Mouse (Mus musculus) erythroblast, embryonic 14.5 days (primary cell): ENCODE data around the gene Ptcd1. TPM values are rescaled to one million over a fixed set of nuclear protein-coding genes. Genes with fewer than 3 reads are reported as not detected.
A peak's percentile ranks its signal among the peaks of the same experiment; 100 is the strongest.

Source experiments
- H3K27me3 ChIP-seq: 2 replicates; pipeline ENCODE4 v1.6.1; 2012; ENCODE audit warnings: inconsistent platforms; ENCODE audit not compliant: control insufficient read depth
- H3K36me3 ChIP-seq: 2 replicates; pipeline ENCODE4 v1.6.1; 2012; ENCODE audit warnings: mild to moderate bottlenecking, inconsistent platforms; ENCODE audit not compliant: control insufficient read depth
- H3K4me1 ChIP-seq: 2 replicates; pipeline ENCODE4 v1.6.1; 2012; ENCODE audit warnings: inconsistent platforms; ENCODE audit not compliant: control insufficient read depth
- H3K4me3 ChIP-seq: replicated peaks from 2 replicates; pipeline ENCODE3; 2012; ENCODE audit warnings: moderate library complexity, mild to moderate bottlenecking, inconsistent platforms
- H3K9me3 ChIP-seq: 2 replicates; pipeline ENCODE4 v1.6.1; 2012; ENCODE audit warnings: low read length, inconsistent platforms, mixed read lengths; ENCODE audit not compliant: control insufficient read depth
- GATA1 ChIP-seq: IDR thresholded peaks from 2 replicates; pipeline ENCODE4 v1.6.1; 2012; ENCODE audit warnings: low read length, inconsistent platforms, mixed read lengths
- TAL1 ChIP-seq: IDR thresholded peaks from 3 replicates; pipeline ENCODE4 v1.6.1; 2012; ENCODE audit warnings: low read length, inconsistent platforms, mixed read lengths
- polyA plus RNA-seq: library from polyadenylated mRNA; stranded (reverse); fragments of >175 nt; gene quantifications from 2 replicates; pipeline ENCODE4 v1.2.3, GENCODE M21; 2012

Ptcd1 gene
- polyA plus RNA-seq, 1 experiment, result 1.1 TPM

DNA sequence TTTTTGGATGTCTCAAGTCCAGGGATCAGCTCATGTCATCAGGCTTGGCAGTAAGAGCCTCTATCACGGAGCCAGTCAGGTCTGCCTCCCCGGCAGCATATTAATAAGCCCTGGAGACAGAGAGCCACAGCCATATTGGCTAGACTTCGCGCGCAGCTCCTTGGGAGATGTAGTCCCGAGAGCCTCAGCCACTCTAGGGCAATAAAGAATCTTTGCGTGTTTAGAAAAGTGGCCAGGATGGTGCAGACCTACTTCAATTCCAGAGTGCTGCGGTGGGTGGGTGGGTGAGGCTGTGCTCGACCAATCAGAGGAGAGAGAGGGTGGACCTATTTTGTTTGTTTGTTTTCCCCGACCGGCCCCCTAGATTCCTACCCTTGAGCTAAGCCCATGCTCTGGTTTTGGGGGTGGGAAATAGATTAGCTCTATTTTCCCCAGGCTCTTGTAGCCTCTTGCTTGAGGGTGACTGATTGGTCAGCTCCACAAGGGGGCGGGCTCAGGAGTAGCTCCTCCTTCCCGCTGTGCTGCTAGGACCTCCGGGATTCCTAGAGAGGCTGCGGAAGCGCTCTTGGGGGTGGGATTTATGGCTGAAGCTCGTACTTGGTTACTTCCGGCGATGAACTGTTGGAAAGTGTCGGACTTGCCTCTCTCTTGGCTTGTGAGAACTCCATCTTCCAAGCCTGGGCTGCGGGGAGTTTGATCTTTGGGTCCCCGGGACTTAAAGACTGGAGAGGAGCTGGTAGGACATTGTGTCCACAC lies 37.2 kb upstream of the Ptcd1 start, which contains the start of gene Zkscan5:
TSS of gene Zkscan5 (plus strand) at position 627 of the 756 bp plus-strand sequence.
- H3K9me3 ChIP-seq, result 0 out of 2 replicates have a peak, but pooled peaks cover 2% of the 10 kb centered on the region
- peaks cover 27% of the 10 kb centered on the region for H3K36me3 ChIP-seq
- H3K27me3 ChIP-seq, result no peaks in the 10 kb centered on the region
- H3K4me3 ChIP-seq, result peak within 1 kb of the TSS; percentile 86
- TF ChIP-seq GATA1 (no peak), TAL1 (no peak)
- peaks cover 59% of the 10 kb centered on the region for H3K4me1 ChIP-seq

DNA sequence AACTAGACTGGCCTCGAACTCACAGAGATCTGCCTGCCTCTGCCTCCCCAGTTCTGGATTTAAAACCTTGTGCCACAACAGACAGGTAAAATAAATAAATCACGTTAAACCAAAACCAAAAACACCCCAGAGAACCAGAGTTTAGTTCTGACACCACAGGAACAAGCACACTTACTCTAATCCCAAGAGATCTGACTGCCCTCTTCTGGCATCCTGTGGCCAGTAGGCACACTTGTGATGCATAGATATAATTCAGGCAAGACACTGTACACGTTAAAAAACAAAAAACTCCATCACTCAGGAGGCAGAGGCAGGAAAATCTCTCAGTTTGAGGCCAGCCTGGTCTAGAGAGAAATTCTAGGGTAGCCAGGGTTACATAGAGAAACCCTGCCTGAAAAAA lies 35.5 kb upstream of the Ptcd1 start:
- Histone ChIP-seq H3K4me3 (no peak overlapping the region), H3K4me1 (peaks cover 59% of the 10 kb centered on the region), H3K27me3 (no peaks in the 10 kb centered on the region), H3K9me3 (0 out of 2 replicates have a peak, but pooled peaks cover 2% of the 10 kb centered on the region), H3K36me3 (peaks cover 32% of the 10 kb centered on the region)
- no peak for TF ChIP-seq GATA1
- TF ChIP-seq TAL1, result no peak

DNA sequence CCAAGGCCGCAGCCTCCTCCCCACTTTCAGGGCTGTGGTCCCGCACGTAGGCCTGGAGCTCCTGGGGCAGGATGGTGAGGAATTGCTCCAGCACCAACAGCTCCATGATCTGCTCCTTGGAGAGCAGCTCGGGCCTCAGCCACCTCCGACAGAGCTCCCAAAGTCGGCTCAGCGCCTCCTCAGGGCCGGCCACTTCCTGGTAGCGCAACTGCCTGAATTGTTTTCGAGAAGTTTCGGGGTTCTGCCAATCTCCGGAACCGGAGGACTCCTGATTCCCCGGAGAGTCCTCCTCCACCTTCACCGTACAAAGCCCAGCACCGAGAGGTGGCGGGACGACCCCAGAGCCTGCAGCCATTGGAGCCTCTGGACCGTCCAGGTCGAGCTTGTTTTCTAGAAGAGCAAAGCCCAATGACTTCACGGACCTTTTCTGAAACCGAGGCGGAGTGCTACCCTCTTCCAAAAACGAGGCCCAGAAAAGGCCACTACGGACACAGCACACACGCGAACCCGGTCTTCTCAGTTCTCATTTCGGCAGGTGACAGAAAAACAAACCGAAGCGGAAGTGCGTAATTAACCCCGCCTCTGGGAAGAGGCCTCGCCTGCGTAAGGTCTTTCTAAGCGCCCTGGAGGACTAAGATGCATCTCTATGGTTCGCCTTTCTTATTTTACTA lies 34.5 kb upstream of the Ptcd1 start, which contains the start of gene Zkscan14:
TSS of gene Zkscan14 (minus strand) at position 548 of the 671 bp plus-strand sequence.
- Histone ChIP-seq H3K4me1 (peaks cover 59% of the 10 kb centered on the region), H3K4me3 (peak within 1 kb of the TSS; percentile 87), H3K9me3 (no peaks in the 10 kb centered on the region), H3K36me3 (peaks cover 31% of the 10 kb centered on the region), H3K27me3 (no peaks in the 10 kb centered on the region)
- TF ChIP-seq GATA1, result no peak
- no peak for TF ChIP-seq TAL1

DNA sequence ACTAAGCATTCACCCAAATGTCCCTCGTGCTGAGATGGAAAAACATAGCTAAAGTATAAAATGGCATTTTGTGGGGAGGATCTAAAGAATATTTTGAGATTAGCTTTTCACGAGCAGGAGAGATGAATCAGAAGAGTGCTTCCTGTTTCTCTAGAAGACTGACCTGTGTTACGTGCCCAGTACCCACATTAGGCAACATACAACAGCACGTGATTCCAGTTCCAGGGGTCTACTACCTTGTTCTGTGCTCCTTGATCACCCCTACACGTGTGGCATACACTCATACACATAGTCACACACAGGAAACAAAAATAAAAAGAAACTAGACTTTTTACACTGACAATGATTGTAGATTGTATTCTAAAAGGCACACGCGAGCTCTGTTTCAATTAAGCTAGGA lies 33.5 kb upstream of the Ptcd1 start:
- no peaks in the 10 kb centered on the region for H3K27me3 ChIP-seq
- H3K4me3 ChIP-seq, result peak overlapping the region; percentile 87
- peaks cover 41% of the 10 kb centered on the region for H3K36me3 ChIP-seq
- TF ChIP-seq TAL1 (no peak), GATA1 (no peak)
- peaks cover 51% of the 10 kb centered on the region for H3K4me1 ChIP-seq
- no peaks in the 10 kb centered on the region for H3K9me3 ChIP-seq

DNA sequence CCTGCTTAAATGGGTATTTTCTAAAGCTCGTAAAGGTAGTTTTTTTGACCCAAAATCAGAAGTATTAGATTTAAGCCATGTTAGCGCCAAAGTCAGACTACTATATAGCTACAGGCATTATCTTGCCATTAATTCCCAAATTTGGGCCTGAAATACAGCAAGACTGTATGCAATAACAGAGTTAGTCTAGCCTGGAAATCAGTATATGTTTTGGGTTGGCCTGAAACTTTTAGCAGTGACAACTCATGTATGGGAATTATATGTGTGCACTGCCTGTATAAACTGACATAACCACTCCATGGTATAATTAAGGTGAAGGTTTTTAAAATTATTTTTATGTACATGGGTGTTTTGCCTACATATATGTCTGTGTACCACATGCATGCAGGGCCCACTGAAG lies 25.1 kb upstream of the Ptcd1 start, which contains the start of gene Atp5j2:
TSS of gene Atp5j2 (minus strand) at position 101 of the 400 bp plus-strand sequence.
- Histone ChIP-seq H3K4me1 (peaks cover 35% of the 10 kb centered on the region), H3K9me3 (no peaks in the 10 kb centered on the region), H3K36me3 (peaks cover 66% of the 10 kb centered on the region), H3K4me3 (peak within 1 kb of the TSS; percentile 83), H3K27me3 (no peaks in the 10 kb centered on the region)
- TF ChIP-seq TAL1, result no peak
- TF ChIP-seq GATA1, result no peak

DNA sequence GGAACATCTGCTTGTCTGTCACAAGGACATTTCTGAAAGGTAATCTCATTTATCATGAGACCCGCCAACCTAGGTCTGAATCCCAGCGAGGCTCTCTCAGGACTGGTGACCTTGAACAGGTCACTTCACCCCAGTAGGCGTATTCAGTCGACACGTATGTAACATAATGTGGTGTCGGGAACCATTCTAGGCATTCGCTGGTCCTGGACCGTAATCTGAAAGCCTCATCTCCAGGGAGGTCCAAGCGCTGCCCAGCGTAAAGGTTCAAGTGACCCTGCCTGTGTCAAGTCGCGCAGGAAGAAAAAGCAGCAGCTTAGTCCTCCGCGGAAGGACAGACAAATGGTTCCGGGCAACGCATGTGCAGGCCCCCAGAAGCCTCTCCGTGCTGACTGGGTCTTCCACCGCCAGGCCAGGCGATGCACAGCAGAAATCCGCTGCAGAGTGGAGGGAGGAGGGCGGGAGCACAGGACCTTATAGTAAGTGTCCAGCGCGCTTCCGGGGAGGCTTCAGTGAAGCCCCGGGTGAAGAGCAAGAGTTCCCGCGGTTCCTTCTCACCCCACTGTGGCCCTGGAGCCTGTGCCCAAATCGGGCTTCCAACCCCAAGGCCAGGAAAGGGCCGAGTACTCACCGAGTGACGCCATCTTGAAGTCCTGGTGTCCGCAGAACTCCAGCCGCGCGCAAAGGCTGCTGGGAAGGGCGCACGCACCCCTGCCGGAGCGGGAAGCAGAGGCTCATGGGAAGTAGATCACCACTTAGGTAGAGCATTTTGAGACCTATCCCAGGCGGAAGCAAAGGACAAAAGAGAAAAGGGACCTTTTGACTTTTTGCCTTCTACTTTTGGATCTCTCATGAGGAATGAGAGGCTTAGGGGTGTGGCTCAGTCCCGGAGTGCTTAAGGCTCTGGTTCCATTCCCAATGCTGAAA lies 24.2 kb upstream of the Ptcd1 start:
- Histone ChIP-seq H3K4me1 (peaks cover 35% of the 10 kb centered on the region), H3K36me3 (peaks cover 68% of the 10 kb centered on the region), H3K9me3 (no peaks in the 10 kb centered on the region), H3K27me3 (no peaks in the 10 kb centered on the region), H3K4me3 (peak overlapping the region; percentile 83)
- TF ChIP-seq GATA1, result peak; percentile 76
- TF ChIP-seq TAL1, result no peak

DNA sequence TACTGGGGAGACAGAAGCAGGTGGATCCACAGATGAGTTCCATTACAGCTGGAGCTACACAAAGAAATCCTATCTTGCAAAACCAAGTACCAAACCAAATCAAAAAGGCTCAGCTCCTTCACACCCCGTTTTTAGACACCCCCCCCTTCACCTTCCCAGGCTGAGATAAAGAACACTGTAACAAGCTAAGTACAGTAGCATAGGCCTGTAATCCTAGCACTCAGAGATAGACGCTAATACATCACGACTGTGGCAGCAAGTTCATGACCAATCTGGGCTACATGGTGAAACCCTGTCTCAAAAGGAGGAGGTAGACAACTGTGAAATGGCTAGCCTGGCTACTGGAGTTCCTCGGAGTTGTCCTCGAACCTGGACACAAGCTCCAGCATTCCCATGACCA lies 23.5 kb upstream of the Ptcd1 start:
- no peaks in the 10 kb centered on the region for H3K27me3 ChIP-seq
- H3K4me3 ChIP-seq, result peak overlapping the region; percentile 83
- TF ChIP-seq GATA1, result no peak
- TF ChIP-seq TAL1, result no peak
- H3K36me3 ChIP-seq, result peaks cover 68% of the 10 kb centered on the region
- H3K4me1 ChIP-seq, result peaks cover 35% of the 10 kb centered on the region
- no peaks in the 10 kb centered on the region for H3K9me3 ChIP-seq

DNA sequence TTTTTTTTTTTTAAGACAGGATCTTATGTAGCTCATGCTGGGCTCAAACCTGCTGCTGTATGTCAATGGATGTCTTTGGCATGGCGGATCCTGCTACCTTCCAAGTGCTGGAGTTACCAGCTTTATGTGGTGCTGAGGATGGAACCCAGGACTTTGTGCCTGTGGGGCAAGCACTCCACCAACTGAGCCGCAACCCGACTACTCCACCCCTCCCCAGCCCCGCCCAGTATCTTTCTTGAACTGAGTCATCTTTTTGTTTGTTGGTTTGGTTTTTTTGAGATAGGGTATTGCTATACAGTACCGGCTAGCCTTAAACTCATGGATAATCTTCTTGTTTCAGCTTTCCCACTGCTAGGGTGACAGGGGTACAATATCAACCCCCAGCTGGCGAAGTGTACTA lies 22.5 kb upstream of the Ptcd1 start:
- no peaks in the 10 kb centered on the region for H3K27me3 ChIP-seq
- no peaks in the 10 kb centered on the region for H3K9me3 ChIP-seq
- no peak for TF ChIP-seq GATA1
- no peak for TF ChIP-seq TAL1
- H3K36me3 ChIP-seq, result peaks cover 67% of the 10 kb centered on the region
- peak overlapping the region; percentile 83 for H3K4me3 ChIP-seq
- H3K4me1 ChIP-seq, result peaks cover 35% of the 10 kb centered on the region
